Mouse (Mus musculus): ENCODE measurements around the gene Ccm2l.

The Ccm2l gene

DNA sequence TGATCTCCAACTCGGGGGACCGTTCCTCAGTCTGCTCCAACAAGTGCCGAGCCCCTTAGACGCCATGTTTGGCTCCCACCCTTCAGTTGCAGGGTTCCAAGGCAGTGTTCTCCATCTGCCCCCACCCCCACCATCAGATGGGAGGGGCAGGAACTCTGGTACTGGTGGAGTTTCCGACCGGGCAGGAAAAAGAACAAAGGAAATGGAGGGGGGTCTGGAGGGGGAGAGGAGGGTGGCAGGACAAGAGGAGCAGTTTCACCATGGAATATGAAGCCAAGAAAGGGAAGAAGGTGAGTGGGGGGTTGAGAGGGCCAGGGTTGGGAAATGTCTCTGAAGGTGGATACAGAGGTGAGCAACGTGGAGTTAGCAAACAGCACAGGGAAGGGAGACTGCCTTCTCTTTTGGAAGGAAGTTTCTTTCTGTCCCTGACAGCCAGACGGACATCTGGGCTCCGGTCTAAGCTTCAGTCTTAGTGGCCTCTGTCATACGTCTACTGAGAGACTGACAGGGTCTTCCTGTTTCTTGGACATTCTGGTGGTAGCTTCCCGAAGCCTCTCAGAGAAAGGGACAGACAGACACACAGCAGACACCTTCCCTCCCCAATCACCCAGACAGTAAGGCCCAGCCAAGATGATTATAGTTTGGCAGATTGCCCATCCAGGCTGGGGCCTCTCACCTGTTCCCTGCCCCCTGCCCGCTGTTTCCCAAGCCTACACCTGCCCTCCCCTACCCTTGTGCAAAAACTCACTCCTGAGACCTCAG, at the start of gene Ccm2l:
Gene Ccm2l, plus strand, starts transcription at position 209 of the 762 bp plus-strand sequence.
- no peak for DNase-seq

DNA sequence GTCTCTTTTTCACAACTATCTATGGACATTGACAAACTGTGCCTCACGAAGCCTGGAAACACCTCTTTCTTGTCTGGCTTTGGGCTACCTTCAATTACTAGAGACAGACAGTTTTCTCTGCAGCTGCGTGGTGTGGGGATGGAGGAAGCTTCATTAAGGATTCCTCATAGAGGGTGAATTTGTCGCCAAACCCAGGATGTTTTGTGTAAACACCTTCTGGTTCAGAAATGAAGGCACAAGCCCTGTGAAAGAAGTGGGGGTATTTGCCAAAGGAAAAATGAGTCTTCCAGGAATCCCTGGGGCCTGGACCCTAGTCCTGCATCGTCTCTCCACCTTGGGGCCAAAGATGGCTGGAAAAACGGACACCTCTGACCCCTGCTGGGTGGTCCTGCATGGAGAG, 49.0 kb upstream of the Ccm2l start:
- no peak for DNase-seq

DNA sequence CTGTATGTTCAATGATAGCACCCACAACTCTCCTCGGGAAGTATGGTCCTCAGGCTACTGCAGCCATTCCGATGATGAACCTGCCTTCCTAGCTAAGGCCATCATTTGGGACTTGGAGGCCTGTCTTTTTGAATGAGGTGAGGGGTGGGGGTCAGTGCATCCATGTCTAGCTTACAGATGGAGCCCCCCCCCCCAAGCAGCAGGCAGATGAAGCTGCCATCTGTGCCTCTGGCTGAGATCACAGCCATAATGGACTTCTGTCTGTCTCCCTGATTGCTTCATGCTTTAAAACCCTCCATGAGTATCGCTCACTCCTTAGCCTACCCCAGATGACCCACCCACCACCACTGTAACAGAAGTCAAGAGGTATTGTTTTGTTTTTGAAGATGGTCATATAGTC, 46.4 kb upstream of the Ccm2l start:
- no peak for DNase-seq

DNA sequence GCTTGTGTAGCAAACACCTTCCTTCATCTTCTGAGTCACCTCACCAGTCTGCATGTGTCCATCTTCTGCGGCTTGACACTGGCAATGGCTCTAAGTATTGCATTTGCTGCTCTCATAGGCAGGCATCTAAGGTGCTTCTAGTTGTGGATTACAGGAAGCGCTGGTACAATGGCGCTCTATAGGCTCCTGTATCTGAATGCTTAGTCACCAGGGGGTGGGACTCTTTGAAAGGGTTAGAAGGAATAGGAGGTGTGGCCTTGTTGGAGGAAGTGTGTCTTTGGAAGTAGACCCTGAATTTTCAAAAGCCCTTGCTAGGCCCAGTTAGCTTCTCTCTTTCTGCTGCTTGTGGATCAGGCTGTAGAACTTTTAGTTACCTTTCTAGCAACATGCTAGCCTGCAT, 44.6 kb upstream of the Ccm2l start:
- DNase-seq: no peak

DNA sequence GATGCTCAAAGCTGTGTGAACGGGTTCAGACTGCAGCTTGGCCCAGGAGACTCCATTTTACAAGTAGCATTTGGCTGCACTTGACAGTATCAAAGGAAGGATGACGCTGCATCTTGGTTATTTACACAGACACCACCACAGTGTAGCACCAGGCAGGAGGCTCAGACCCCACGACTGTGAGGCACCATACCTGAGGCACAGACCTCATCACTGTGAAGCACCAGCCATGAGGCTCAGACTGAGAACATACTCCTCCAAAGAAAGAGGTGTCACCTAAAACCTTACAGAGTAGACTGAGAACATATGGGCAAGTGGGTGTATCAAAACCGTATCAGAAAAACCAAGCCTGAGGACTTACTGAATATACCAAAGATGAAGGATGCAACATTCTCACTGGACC, 42.9 kb upstream of the Ccm2l start:
- no peak for DNase-seq

DNA sequence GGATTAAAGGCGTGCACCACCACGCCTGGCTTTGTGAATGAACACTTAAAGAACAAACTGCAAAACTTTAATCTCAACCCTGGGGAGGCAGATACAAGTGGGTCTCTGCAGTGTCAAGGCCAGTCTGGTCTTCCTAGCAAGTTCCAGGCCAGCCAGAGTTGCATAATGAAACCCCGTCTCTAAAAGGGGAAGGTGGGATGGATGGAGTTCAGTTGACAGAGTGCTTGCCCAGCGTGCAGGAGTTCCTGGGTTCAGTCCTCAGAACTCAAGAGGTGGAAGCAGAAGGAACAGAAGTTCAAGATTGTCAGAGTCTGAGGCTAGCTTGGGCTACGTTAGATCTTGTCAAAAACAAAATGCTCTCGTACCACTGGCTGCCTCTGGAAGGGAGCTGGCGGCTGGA, 39.7 kb upstream of the Ccm2l start:
- DNase-seq: no peak

DNA sequence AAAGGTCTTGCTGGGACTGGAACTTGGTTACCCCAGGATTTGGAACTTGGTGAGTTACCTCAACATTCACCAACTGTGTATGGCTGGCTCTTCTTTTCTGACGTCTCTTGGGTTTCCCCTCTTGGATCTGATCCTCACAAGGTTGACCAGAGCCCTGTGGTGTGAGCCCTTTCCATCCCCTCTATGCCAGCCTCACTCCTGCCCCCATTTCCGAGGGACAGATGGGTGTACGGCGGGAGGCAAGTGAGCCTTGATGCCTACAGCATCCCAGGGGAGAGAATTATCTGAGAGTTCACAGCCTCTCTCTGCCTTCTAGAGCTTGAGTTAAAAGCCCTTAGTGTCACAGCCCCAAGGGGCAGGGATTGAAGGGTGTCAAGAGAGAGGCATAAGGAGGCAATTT, 38.3 kb upstream of the Ccm2l start:
- no peak for DNase-seq

DNA sequence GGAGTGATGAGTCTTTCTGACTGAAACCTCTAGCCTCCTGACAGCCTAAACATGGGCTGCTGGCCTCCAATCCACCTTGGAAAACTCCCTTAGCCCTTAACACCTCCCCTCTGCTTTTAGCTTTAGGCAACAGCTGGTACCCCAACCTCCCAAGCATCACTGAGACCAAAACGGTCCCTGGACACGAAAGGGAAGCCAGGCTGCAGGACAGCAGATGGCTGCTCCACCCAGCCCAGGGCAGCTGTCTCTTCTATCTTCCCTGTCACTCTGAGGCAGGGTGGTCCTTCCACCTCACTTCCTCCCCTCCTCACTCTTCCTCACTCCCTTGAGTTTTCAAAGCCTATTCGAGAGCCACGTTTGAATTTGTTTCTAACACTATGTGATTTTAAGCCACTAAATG, 35.3 kb upstream of the Ccm2l start:
- DNase-seq: peak; percentile 57

DNA sequence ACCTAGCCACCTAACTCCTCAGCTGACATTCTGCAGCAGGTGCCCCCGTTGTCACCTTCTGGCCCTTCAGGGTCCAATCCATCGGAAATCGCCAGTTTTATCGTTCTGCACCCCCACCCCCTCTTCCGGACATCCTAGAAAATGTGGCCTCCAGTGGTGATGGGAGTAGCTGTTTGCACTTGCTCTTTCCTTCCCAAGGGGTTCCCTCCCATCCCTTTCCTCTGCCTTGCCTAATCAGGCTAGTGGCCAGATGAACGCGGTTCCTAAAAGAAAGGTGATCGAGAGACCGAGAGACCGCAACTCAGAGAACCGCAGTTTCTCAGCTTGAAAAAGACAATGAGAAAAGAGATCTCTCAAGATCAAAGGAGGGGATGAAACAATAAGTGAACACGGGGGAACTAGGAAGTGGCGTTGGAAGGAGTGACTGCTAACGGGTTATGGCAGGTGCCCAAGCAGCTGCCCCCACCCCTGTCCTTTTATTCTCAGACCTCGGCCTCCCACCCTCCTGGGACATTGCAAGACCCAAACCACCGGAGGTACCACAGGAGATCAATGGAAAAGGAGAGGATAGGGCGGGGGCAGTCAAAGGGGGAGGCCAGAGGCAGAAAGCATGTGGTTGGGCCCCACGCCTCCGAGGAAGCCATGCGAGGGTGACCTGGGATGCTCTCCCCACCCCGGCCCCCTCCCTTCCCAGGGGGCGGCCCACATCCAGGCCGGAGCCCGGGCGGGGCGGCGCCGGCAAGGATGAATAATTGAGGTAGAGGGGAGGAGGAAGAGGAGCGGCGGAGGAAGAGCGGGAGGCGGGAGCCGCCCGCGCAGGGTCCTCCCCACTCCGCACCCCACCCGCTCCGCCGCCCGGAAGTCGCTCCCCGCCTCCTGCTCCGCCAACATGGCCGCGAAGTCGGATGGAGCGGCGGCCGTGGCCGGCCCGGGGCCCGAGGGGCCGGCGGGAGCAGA, 34.4 kb upstream of the Ccm2l start, which contains the start of gene Xkr7:
Gene Xkr7, plus strand, starts transcription at position 727 of the 957 bp plus-strand sequence.
- DNase-seq: peak; percentile 68

DNA sequence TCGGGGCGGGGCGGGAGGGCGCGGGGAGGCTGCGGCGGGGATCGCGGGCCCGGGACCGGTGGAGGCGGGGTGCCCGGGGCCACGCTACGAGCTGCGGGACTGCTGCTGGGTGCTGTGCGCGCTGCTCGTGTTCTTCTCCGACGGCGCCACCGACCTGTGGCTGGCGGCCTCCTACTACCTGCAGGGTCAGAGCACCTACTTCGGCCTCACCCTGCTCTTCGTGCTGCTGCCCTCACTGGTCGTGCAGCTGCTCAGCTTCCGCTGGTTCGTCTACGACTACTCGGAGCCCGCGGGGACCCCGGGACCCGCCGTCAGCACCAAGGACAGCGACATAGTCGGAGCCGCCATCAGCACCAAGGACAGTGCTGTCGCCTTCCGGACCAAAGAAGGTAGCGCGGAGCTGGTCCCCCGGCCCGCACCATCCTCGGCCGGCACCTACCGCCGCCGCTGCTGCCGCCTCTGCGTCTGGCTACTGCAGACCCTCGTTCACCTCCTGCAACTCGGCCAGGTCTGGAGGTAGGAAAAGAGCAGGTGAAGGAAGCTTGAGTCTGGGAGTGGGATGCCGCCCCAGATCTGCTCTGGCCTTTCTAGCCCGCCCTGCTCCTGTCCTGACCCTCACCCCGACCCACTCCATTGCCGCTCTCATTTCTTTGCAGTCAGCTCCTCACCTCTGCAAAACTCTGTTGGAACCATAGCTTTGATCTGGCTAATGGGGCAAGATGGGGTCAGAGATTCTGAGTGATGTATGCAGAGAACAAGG, 33.5 kb upstream of the Ccm2l start:
- DNase-seq: peak; percentile 84

DNA sequence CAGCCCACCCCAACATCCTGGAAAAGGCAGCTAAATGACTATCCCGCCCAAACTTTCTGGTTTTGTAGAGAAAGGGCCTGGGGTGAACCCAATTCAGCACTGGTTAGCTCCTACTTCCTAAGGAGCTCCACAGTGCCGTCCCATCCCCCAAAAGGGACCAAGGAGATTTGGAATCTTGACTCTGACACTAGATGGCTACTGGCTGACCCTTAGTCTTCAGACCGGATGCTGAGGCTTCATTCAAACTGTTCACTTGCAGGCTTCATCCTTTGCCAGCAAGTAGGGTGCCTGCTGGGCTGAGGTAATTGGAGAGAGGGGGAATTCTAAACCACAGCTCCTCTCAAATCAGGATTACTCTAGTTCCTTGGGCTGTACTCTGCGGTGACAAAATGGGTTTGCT, 32.8 kb upstream of the Ccm2l start:
- no peak for DNase-seq

DNA sequence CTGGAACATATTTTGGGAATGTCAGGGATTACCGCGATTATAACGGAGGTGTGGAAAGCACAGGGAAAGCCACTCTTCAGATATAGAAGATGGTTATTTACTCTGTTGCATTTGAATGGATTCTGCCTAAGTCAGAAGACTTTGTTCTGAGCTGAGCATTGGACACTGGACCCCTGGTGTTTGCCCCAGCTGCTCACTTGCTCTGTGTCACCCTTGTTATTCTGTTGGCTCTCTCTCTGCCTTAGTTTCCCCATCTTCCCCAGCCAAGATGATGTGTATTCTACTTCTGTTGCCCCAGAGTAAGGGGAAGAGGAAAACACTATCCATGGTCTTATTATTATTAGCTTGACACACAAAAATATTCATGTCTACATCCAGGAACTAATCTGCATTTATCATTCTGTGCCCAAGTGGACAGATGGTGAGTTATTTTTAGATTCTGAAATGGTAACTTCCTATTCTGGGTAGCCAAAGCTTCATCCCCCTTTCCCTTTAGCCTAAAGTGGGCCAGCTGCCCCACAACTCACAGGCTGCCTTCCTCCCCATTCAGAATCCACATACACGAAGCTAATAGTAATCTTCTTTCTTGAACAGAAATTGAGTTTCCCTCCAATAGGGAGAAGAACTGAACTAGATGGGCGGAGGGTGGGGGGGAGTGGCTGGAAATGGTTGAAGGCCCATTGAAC, 32.1 kb upstream of the Ccm2l start:
- DNase-seq: peak; percentile 63

DNA sequence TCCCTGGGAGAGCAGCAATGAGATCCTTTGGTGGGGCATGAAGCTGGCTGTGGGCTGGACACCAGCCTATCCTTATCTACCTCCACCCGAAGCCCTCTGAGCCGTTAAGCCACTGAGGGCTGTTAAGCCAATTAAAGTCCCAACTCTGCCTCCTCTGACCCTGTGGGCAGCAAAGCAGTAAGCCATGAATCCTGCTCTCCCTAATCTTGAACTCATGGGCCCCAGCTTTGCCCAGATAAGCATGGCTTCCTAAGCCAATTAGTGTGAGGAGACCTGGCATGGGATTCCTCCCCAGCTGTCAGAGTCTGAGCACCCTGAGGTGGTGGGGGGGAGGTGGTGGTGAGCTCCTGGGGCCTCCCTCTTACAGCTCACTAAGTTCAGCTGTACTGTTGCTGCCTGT, 29.1 kb upstream of the Ccm2l start:
- peak; percentile 94 for DNase-seq

DNA sequence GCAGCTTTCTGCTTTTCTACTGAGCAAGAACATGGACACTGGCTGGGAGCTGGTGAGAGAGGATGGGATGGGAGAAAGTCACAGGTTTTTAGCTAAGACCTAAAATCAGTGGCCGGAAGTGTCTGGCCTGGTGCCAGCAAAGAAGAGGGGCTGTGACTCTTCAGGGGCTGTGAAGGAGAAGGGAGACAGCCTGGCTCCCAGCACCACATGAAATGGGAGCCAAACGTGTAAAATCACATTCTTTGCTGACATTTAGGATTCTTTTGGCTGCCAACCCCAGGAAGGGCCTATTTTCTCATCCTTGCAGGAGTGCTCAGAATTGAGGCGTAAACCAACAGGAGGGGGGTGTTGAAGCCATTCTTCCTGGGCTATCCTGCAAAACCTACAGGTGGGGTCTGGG, 21.9 kb upstream of the Ccm2l start:
- DNase-seq: no peak

DNA sequence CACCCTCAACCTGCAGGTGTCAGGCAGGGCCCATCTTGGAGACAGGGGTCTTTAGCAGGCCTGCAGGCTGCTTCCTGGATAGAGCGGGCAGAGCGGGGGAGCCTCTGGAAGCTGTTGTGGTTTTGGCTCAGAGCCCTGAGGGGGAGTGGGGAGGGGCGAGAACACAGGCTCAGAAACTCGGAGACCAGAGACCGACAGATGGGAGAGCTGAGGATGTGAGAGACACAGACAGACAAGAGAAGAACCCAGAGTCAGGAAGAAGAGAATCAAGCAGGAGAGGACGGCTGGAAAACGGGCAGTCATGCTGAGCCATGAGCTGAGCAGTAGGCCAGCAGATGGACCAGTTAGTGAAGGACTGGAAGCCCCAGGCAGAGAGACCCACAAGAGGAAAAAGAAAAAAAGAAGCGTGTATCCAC, 19.9 kb upstream of the Ccm2l start:
- DNase-seq: peak; percentile 84

DNA sequence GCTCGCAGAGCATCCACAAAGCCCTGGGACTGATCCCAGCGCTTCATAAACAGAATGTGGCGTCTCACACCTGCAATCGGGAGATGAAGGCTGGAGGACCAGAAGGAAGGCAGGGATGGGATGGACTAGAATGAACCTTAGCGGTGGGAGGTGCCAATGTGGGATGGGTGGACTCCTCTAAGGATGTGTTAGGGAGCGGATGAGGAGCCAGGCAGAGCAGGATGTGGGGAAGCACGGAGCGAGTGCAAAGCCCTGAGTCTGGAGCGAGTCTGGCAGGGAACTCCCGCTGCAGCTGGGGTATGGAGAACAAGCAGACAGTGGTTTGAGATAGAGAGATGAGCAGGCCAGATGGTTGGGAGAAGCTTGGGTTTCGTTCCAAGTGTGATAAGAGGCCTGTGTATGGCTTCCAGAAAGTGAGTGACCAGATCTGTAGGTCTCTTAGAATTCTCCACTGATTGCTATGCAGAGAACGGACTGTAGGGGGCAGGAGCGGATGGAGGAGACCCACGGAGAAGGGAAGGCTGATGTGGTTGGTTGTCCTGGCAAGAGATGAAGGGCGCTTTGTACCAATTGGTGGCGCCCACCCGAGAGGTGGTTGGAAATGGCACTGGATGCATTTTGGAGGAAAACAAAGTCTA, 17.8 kb upstream of the Ccm2l start:
- DNase-seq: peak; percentile 71

DNA sequence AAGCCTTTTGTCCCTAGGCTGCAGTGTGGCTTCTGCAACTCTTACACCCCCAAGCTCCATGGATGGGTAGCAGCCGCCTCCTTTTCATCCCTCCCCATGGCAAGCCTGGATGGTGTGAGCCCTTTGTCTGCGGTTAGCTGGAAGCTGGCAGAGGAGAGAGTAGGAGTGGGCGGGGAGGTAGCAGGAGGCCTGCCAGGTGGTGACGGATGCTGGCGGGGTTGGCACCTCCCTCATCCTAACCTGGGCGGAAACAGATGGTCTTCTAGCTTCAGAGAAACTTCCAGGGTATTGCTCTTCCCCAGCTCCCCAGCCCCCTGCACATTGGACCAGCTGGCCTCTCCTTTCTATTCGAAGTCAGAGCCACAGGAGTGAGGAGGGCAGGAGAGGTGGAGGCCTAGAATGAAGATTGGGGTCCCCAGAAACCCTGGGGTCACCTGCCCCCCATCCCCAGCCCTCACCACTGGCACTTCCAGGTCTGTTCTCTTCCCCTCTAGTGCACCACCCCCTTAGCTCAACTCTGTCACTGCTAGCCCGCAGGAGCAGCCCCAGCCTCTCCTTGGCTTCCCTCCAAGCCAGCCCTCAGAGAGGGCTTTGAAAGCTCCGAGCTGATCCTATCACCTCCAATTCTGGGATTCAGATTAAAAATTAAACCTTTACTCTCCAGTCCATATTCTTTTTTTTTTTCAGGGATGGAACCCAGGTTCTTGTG, 16.3 kb upstream of the Ccm2l start:
- peak; percentile 26 for DNase-seq

DNA sequence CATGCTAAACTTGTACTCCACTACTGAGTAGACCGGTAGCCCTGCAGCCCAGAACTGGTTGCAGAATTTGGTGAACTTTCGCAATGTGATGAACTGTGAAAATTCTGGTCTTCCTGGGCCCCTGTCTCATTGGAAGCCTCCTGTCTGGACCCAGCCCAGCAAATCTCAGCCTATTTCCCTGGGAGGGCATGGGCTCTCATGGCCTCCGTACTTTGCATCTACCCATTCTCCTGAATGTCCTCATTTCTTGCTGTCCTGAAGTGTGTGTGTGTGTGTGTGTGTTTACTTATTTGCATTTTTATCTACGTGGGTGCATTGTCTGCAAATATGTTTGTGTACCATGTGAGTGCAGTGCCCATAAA, 15.8 kb upstream of the Ccm2l start:
- DNase-seq: no peak

DNA sequence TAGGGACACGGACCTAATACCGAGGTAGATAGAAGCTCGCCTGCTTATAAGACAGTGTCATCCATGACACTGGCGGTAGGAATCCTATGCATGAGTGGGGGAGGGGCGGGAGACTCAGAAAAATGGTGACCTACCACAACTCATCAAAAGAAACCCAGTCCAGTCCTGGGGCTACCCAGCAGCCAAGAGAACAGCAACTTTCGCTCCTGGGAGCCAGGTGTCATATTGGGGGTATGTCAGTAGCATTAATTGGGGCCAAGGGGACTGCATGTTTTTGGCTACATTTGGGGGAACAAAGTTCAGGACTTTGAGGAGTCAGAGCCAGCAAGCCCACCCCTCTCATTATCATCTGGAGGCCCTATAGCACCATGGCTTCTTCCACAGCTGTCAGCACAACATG, 14.7 kb upstream of the Ccm2l start:
- DNase-seq: no peak

DNA sequence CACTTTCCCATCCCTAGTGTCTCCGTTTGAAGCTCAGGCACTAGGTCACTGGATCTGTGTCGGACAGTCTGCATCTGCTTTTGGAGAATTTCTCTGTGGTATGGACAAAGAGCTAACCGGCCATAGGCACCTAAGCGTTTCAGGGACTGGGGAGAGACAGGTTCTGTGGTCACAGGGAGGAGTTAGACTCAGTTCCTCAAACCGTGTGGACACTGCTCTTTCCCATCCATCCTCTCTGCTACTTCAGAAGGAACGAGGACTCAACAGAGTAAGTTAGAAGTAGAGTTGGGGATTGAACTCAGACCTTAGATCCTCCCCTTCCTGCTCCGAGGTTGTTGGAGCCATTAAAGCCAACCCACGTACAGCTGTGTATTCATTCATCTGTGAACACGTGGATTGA, 14.2 kb upstream of the Ccm2l start:
- no peak for DNase-seq

DNA sequence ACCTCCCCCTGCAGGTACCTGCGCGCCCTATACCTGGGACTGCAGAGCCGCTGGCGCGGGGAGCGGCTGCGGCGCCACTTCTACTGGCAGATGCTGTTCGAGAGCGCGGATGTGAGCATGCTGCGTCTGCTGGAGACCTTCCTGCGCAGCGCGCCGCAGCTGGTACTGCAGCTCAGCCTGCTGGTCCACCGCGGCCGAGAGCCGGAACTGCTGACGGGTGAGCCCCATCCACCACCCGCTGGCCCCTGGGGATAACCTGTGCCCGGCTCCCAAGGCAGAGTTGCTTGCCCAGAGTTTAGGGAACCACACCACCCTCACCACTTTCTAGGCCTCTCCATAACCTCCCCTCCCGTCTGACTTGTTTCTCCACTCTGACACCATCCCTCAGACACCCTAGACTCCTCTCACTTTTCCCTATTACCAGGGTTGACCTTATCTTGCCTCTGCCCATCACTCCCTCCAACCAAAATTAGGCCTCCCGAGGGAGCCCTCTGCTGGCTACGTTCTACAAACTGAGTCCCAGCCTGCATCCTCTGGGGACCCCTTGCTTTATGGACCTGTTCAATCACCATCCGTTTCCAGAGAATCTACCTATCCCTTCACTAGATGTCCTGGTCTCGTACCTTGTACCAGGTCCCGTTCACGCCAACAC, 12.9 kb upstream of the Ccm2l start:
- peak; percentile 31 for DNase-seq

All from retina, postnatal 1 day (tissue).